Mouse (Mus musculus) adrenal gland, adult 18-20 months (tissue): ENCODE results near the gene Il1a. TPM values are rescaled to one million over a fixed set of nuclear protein-coding genes. Genes with fewer than 3 reads are reported as not detected.
A peak's percentile ranks its signal among the peaks of the same experiment; 100 is the strongest.

Source experiments
- DNase-seq, 2 experiments: peaks; one replicate each; pipeline ENCODE4 v3.0.0; 2021 to 2022; ENCODE audit warnings: low spot score in 2 of 2
- total RNA-seq, 2 experiments: library from RNA; stranded (reverse); gene quantifications; 1 replicate in 1 of 2; 2 replicates in 1 of 2; pipeline ENCODE4 v1.2.3; 2021

Il1a gene
- total RNA-seq, 2 experiments from 2014 or later = 0.29 TPM; not detected in 1

DNA sequence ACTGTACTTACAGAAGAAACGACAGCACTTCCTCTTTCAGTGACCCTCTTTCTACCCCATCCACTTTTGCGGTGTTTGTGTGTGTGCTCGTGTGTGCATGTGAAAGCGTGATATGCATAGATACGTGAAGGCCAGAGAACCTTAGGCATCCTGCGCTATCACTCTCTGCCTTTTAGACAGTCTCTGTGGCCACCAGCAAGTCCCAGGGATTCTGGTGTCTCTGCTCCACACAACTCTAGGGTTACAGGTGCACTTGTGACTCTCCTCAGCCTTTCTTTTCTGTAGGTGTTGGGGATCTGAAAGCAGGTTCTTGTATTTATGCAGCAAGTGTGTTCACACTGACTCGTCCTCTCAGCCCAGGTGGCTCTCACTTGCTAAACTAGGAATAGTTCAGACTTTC, 44.5 kb downstream of the Il1a start:
- no peak for DNase-seq

DNA sequence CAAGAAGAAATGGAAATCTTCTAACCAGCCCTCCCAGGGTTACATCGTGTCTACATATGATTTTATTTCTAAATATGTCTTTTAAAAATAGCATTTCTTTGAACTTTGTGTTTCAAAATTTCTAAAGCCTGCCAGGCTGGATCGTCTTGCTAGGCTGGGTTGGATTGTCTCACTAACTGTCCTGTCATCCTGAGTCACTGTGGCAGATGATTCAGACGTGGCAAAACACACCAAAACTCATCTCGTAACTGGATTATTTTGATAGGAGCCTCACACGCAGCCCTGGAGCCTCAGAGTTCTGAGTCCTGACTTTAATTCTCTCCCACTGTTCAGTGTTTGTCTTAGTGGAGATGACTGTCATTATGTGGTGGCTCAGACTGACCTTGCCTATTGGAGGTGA, 46.7 kb downstream of the Il1a start:
- DNase-seq = no peak

DNA sequence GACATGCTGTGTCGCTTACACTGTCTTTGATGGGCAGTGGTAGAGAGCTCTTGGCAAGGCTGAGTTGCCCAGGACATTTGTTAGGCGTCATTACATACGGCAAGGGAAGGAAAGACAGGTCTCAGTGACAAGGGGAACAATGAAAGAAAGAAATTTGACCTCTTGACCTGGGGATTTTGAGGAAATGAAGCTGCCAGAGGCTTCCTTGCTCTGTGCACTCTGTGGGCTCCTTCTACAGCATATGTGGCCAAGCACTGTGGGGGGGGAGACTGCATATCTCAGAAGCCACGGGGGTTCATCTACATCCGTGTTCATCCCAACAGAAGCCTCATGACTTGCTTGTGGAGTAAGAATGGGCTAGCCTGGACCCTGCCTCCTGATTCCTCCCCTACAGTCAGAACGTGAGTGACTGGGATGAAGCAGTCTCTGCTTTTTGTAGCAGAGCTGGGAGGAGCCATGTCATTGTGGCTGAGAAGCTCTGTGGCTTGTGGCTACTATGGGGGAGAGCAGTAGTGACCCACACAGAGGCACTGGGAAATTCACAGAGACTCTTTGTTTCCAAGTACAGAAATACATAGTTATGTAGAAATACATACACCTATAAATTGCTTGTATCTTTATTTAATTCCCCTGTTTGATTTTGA, 48.5 kb downstream of the Il1a start:
- no peak for DNase-seq

DNA sequence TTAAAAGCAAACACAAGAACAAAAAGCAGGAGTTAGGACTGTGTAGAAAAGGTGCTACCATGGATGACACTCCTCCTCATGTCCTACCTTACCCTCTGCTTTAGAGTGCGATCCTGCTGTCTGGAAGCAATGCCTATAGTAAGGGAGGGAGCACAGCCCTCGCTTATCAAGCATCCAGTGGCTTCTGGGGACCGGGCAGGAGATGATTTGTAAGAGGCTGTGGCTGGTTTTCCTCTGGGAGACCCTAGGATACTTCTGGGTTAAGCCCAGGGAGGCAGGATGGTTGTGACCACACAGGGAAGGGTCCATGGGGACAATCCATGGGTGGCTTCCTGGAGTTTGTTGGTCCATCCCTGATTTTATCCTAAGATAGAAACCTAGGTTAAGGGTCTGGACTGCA, 49.1 kb downstream of the Il1a start:
- no peak for DNase-seq

DNA sequence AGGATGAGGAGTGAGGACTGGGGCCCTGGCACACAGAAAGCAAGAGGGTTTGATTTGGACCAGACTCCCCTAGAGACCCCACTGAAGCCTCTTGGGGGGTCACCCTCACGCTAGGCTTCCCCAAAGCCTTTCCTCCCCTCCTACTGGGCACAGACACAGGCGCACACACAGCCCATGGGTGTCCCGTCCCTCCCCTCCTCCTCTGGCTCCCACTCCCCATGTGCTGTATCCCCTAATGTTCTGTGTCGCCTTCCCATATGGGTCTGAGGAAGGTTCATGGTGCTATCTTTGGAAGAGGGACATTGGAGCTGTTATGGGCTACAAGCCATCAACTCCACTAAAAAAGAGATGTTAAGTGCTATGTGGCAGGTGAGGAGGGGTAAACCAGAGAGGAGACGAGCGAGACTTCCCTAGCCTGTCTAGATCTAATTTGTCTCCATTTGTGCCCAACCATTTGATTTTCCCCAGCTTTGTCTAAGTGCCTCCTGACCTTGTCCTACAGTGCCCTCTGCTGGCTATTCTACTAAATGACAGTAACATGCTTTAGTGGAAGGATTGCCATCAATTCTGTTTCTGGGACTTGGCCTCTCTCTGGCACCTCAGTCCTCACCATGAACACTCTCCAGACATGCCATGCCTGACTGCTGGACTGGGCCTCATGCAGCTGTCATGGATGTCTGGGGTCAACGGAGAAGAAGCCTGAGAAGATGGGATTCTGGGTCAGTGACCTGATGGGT, 51.1 kb downstream of the Il1a start:
- peak; percentile 39 to 63 for DNase-seq

DNA sequence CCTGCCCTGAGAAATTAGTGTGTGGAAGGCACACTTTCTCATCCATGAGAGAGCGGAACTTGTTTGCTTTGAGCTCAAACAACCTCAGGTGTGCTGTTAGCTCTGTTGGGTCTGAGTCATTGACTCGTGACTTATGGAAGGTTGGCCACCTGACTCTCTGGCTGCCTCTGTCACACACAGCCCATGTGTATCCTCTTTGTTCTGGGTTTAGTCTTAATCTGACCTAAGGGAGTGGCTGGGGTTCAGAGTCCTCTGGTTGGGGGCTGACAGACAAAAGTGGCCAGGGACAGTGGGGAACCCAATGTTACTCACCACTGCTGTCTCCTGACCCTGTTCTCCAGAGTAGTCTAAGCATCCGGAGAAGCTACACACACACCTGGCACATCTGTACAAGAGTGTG, 51.7 kb downstream of the Il1a start:
- no peak for DNase-seq

DNA sequence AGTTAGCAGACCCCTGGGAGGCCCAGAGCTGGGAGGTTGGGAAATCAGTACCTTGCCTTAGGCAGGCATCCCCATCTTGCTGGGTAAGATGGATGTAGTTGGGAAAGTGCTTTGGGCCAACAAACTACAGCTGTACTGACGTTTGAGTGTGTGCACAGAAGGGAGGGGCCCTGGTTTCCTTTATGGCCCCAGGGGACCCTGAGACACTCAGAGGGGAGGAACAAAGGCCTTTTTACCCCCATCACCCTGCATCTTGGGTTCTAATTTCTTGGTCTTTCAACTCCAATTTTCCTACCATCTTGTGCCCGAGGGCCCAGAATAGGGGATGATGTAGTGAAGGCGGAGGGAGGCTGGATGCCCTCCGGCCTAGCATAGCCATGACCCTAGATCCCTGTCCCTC, 53.8 kb downstream of the Il1a start:
- no peak for DNase-seq

DNA sequence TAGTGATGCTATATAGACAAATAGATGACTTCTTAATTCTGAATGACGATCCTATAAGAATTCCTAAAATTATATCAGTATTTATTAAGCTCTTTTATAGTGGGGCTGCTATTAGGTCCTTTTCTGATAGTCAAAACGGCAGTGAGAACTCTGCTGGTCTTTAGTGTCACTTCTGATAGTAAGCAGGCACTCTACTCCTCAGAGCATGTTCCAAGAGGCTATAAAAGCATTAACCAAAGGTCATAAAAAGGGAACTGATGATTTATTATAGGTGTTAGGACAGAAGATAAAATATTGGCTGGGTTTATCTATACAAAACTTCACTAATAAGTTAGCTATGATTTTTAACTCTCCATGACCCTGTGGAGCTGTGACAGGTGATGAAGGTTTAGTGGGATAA, 55.7 kb downstream of the Il1a start:
- no peak for DNase-seq

DNA sequence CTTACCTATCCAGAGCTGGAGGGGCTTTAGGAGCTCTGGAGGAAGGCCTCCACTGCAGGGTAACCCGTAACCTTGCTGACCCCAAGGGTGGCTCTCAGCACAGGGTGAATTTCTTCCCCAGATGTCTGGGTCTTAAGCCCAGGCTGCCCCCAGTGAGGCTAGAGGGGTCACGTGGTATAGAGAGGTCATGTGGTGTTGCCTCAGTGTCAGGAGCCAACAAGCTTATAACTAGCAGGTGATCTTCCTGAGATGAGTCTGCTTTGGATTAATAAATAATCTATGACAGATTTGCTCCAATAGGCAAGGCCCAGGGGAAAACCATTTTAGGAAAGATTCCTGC, 56.2 kb downstream of the Il1a start:
- no peak for DNase-seq

DNA sequence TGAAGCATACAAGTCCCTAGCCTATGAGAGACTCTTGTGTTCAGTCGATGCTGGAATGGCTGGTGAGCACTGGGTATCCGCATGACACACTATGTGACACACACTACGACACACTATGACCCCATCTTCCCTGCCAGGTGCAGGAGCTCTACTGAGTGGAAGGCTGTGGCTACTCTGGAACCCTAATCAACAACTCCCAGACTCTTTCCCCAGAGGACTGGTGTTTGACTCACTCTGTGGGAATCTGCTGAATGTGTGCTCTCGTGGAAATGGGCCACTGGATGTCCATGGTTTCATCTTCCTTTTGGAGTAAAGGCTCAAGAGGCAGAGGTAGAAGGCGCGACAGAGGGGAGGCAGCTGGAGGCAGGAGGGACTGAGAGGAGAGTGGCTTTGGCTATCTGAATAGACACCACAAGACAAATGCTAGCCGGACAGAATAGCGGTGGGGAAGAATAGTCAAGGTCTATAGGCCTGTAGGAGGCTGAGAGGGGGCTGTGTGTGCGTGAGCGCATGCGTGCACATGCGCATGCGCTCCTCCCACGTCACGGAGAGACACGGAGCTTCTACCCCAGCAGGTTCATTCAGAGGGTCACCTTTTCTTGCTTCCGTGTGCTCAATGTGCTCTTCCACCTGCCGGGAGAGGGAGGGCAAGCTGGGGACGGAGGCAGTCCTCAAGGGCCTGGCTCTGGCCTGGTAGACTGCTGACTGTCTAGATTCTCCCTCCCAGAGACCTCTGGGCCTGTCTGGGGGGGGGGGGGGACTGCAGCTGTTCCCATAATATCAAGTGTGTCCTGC, 56.7 kb downstream of the Il1a start:
- no peak for DNase-seq

Other genes with a start within 250 kb of the Il1a start
- gene Ttl, start 244.0 kb downstream of the Il1a start, total RNA-seq = 10 to 100 TPM; 10.1 to 13.4 TPM
- gene Polr1b, start 209.0 kb downstream of the Il1a start, total RNA-seq = 10 to 100 TPM; 18.3 to 19.0 TPM
- 10 to 100 TPM; 15.9 to 21.3 TPM for gene Chchd5, start 180.3 kb downstream of the Il1a start, total RNA-seq
- 10 to 100 TPM; 14.1 to 19.4 TPM for gene Slc20a1, start 111.2 kb downstream of the Il1a start, total RNA-seq
- under 1 TPM; 0.64 to 0.99 TPM for gene Ckap2l, start 12.8 kb downstream of the Il1a start, total RNA-seq
- gene Il1b, start 61.2 kb upstream of the Il1a start, total RNA-seq = 1 to 10 TPM; 1.0 to 2.3 TPM
- gene F830045P16Rik, start 226.6 kb upstream of the Il1a start, total RNA-seq = not detected